In genomic region chr19:44535376-44535775, GRCm38 (mm10) we compare ENCODE assay signal across 14 mouse cellular contexts. TPM values are rescaled to one million over a fixed set of nuclear protein-coding genes. Genes with fewer than 3 reads are reported as not detected.
DNase-seq lines count a peak whose midpoint lies in the region; ATAC-seq and TF ChIP-seq lines count a peak whose summit lies in the region.
"Had no signal": no experiment of that assay in that cellular context is flagged by ENCODE, and none has a peak within 500 bp of the region (broad histone marks: within the 10 kb centered on the region; RNA-seq: fewer than 3 reads in every experiment).

No protein-coding gene starts in this region.

- H3K27me3 ChIP-seq in embryonic facial prominence, embryonic 11.5 days (ENCODE audit: control insufficient read depth, insufficient read depth, low read length), result no peaks in the 10 kb centered on the region
- H3K27me3 ChIP-seq in embryonic facial prominence, embryonic 10.5 days (replicated peaks; ENCODE audit: low read depth, poor library complexity, severe bottlenecking), result peaks cover 35% of the 10 kb centered on the region
- H3K27me3 ChIP-seq: limb, embryonic 15.5 days had no signal

- peak; percentile 73 for TF ChIP-seq CTCF in layer of hippocampus, adult 2 months (conservative IDR thresholded peaks at IDR 0.05)

- H3K4me1 ChIP-seq in embryonic facial prominence, embryonic 11.5 days (ENCODE audit: control insufficient read depth, insufficient read depth, low read length), result no peaks in the 10 kb centered on the region
- H3K4me1 ChIP-seq in embryonic facial prominence, embryonic 10.5 days, result no peaks in the 10 kb centered on the region
- H3K4me1 ChIP-seq: limb, embryonic 15.5 days had no signal

- no peak overlapping the region for H3K4me2 ChIP-seq in embryonic facial prominence, embryonic 11.5 days (ENCODE audit: low read depth, low read length)
- H3K4me2 ChIP-seq: limb, embryonic 15.5 days had no signal

- ATAC-seq in embryonic facial prominence, embryonic 11.5 days (replicated peaks; ENCODE audit: insufficient number of reproducible peaks, low FRiP score, low TSS enrichment, low read depth), result no peak

- no peaks in the 10 kb centered on the region for H3K9me3 ChIP-seq in embryonic facial prominence, embryonic 11.5 days (replicated peaks; ENCODE audit: control insufficient read depth, low read length)
- 0 out of 2 replicates have a peak, but pooled peaks cover 4% of the 10 kb centered on the region for H3K9me3 ChIP-seq in embryonic facial prominence, embryonic 10.5 days
- H3K9me3 ChIP-seq: limb, embryonic 15.5 days had no signal

- H3K4me3 ChIP-seq in embryonic facial prominence, embryonic 11.5 days (ENCODE audit: low read depth, low read length), result no peak overlapping the region
- H3K4me3 ChIP-seq in embryonic facial prominence, embryonic 10.5 days, result no peak overlapping the region
- H3K4me3 ChIP-seq in layer of hippocampus, adult 2 months, result no peak overlapping the region
- H3K4me3 ChIP-seq: erythroblast, embryonic 14.5 days; limb, embryonic 15.5 days had no signal

- 32% methylated on average over 3 of the region's 3 CpGs for WGBS in embryonic facial prominence, embryonic 11.5 days
- 34% methylated on average over 3 of the region's 3 CpGs for WGBS in embryonic facial prominence, embryonic 10.5 days

- H3K36me3 ChIP-seq in embryonic facial prominence, embryonic 11.5 days (replicated peaks; ENCODE audit: control insufficient read depth, insufficient read depth, low read depth, low read length), result no peaks in the 10 kb centered on the region
- H3K36me3 ChIP-seq in embryonic facial prominence, embryonic 10.5 days (replicated peaks), result no peaks in the 10 kb centered on the region
- H3K36me3 ChIP-seq: limb, embryonic 15.5 days had no signal

- peak; percentile 36 for DNase-seq in embryonic facial prominence, embryonic 11.5 days (ENCODE audit: low spot score)
- no peak for DNase-seq in embryonic facial prominence, embryonic 10.5 days (ENCODE audit: low spot score)
- no peak for DNase-seq in layer of hippocampus, adult 2 months (ENCODE audit: low spot score in 2 of 2)
- DNase-seq in layer of hippocampus, adult 9-11 months, result no peak
- DNase-seq in 3T3-L1 (ENCODE audit: low read depth, low spot score), result peak; percentile 50
- peak; percentile 57 for DNase-seq in embryo, embryonic 10 days (ENCODE audit: low spot score)
- DNase-seq in thymus, postnatal 10 days (ENCODE audit: low spot score in 2 of 2), result no peak
- DNase-seq in thymus, postnatal 14 days, result no peak
- DNase-seq: gastrocnemius, postnatal 10 days had no signal

- no peak overlapping the region for H3K9ac ChIP-seq in embryonic facial prominence, embryonic 11.5 days (replicated peaks; ENCODE audit: low read length)
- H3K9ac ChIP-seq: limb, embryonic 15.5 days had no signal

- H3K27ac ChIP-seq in embryonic facial prominence, embryonic 11.5 days (replicated peaks; ENCODE audit: low read depth, low read length), result no peak overlapping the region
- H3K27ac ChIP-seq in embryonic facial prominence, embryonic 10.5 days (replicated peaks), result no peak overlapping the region
- no peak overlapping the region for H3K27ac ChIP-seq in layer of hippocampus, adult 2 months
- H3K27ac ChIP-seq: limb, embryonic 15.5 days had no signal

RNA-seq across cellular contexts. Expression of gene Sec31b, which starts 10.3 kb away (rescaled TPM):
- polyA plus RNA-seq in embryonic facial prominence, embryonic 11.5 days (2014; fragmentation: Nextera tagmentation; extraction: Ambion mirVana), result 0.17 and 0.24 TPM in 2 replicates
- polyA plus RNA-seq in embryonic facial prominence, embryonic 10.5 days (2016; fragmentation: Nextera tagmentation; extraction: Ambion mirVana), result 0.66 and 0.97 TPM in 2 replicates
- under 1 TPM; 0.12 to 0.67 TPM for total RNA-seq in layer of hippocampus, adult 2 months (2021)
- polyA plus RNA-seq: erythroblast, embryonic 14.5 days had no signal

RNA-seq across cellular contexts. Expression of gene Gm20538, which starts 17.3 kb away (rescaled TPM):
- polyA plus RNA-seq in embryonic facial prominence, embryonic 11.5 days (2014; fragmentation: Nextera tagmentation; extraction: Ambion mirVana), result not detected in 2 replicates
- not detected in 2 replicates for polyA plus RNA-seq in embryonic facial prominence, embryonic 10.5 days (2016; fragmentation: Nextera tagmentation; extraction: Ambion mirVana)
- not detected for total RNA-seq in layer of hippocampus, adult 2 months (2021)
- total RNA-seq: gastrocnemius, postnatal 10 days; heart, postnatal 10 days; layer of hippocampus, adult 8-10 months had no signal
- polyA plus RNA-seq: C2C12; erythroblast, embryonic 14.5 days; limb, embryonic 15.5 days had no signal

RNA-seq across cellular contexts. Expression of gene Ndufb8, which starts 19.9 kb away (rescaled TPM):
- 466 and 508 TPM in 2 replicates for polyA plus RNA-seq in embryonic facial prominence, embryonic 11.5 days (2014; fragmentation: Nextera tagmentation; extraction: Ambion mirVana)
- 645 and 648 TPM in 2 replicates for polyA plus RNA-seq in embryonic facial prominence, embryonic 10.5 days (2016; fragmentation: Nextera tagmentation; extraction: Ambion mirVana)
- 100 to 1,000 TPM; 349 to 378 TPM for total RNA-seq in layer of hippocampus, adult 2 months (2021)

RNA-seq across cellular contexts. Expression of gene Hif1an, which starts 27.3 kb away (rescaled TPM):
- 23.5 and 25.4 TPM in 2 replicates for polyA plus RNA-seq in embryonic facial prominence, embryonic 11.5 days (2014; fragmentation: Nextera tagmentation; extraction: Ambion mirVana)
- 48.7 and 52.2 TPM in 2 replicates for polyA plus RNA-seq in embryonic facial prominence, embryonic 10.5 days (2016; fragmentation: Nextera tagmentation; extraction: Ambion mirVana)
- total RNA-seq in layer of hippocampus, adult 2 months (2021), result 10 to 100 TPM; 32.7 to 33.6 TPM

RNA-seq across cellular contexts. Expression of gene Wnt8b, which starts 42.1 kb away (rescaled TPM):
- polyA plus RNA-seq in embryonic facial prominence, embryonic 11.5 days (2014; fragmentation: Nextera tagmentation; extraction: Ambion mirVana), result 0.06 and 0.49 TPM in 2 replicates
- 0.56 and 2.1 TPM in 2 replicates for polyA plus RNA-seq in embryonic facial prominence, embryonic 10.5 days (2016; fragmentation: Nextera tagmentation; extraction: Ambion mirVana)
- under 1 TPM in 1 of 2 experiments, not detected in 1; 0.17 TPM for total RNA-seq in layer of hippocampus, adult 2 months (2021)
- total RNA-seq: gastrocnemius, postnatal 10 days; heart, postnatal 10 days; layer of hippocampus, adult 8-10 months had no signal
- polyA plus RNA-seq: C2C12; erythroblast, embryonic 14.5 days; limb, embryonic 15.5 days had no signal

Comparison
In these comparisons a context has a peak if more than half of its experiments do, and no peak if none do; other contexts are left out.
1. DNase-seq: peak in embryonic facial prominence, embryonic 11.5 days (single experiment), 3T3-L1 (single experiment) and embryo, embryonic 10 days (single experiment); none in embryonic facial prominence, embryonic 10.5 days (single experiment), layer of hippocampus, adult 2 months (0 of 2), layer of hippocampus, adult 9-11 months (single experiment), thymus, postnatal 10 days (0 of 2) and thymus, postnatal 14 days (single experiment).